Mouse (Mus musculus): ENCODE data around the gene 4933405L10Rik.

The 4933405L10Rik gene

DNA sequence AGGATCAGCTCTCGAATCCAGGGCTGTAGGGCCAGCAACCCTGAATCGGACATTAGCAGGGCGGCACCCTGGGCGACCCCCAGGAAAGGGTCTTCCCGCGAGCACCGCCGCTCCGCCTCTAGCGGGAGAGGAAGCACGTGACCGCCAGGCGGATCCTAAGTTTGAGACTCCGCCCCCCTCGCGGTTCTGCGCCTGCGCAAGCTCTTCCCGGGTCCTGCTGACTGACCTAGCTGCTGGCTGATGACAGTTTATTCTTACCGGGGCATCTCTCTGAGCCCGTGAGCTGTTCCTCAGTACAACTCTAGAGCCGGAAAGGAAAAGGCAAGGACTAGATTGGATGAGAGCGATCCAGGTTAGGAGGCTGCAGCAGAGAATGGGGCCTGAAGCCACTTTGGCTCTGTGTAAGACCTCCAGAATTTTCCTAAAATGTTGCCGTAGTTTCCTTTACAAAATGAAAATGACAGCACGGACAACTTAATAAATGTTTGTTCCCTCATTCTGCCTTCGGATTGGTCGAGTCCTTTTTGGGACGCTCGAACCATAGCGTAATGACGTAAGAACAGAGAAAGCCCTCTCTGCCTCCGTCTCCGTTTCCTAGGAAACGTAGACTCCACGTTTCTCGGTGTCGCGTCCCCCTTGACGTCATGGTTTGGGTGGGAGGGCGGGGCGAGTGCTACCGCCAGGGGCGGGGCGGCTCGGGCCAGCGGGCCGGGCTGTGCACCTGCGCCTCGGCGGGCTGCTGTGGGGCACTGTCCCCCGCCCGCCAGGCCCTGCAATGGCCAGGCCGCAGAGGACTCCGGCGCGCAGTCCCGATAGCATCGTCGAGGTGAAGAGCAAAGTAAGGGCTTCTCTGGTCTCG, 6.3 kb upstream of the 4933405L10Rik start, which contains the start of the genes Acd and Pard6a:
Gene Acd, minus strand, starts transcription at position 137 of the 859 bp plus-strand sequence.
Gene Pard6a, plus strand, starts transcription at position 183 of the 859 bp plus-strand sequence.
- DNase-seq, result peak; percentile 95 to 97

DNA sequence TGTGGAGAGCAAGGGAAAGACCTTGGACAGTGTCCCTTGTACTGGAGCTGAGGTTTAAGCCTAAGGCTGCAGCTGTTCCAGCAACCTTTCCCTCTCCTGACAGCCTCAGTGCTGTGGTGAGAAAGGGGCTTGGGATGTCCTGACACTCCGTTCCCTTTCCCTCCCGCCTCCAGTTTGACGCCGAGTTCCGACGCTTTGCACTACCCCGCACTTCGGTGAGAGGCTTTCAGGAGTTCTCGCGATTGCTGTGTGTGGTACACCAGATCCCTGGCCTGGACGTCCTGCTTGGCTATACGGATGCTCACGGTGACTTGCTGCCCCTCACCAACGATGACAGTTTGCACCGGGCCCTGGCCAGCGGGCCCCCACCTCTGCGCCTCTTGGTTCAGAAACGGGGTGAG, 5.5 kb upstream of the 4933405L10Rik start:
- no peak for DNase-seq

DNA sequence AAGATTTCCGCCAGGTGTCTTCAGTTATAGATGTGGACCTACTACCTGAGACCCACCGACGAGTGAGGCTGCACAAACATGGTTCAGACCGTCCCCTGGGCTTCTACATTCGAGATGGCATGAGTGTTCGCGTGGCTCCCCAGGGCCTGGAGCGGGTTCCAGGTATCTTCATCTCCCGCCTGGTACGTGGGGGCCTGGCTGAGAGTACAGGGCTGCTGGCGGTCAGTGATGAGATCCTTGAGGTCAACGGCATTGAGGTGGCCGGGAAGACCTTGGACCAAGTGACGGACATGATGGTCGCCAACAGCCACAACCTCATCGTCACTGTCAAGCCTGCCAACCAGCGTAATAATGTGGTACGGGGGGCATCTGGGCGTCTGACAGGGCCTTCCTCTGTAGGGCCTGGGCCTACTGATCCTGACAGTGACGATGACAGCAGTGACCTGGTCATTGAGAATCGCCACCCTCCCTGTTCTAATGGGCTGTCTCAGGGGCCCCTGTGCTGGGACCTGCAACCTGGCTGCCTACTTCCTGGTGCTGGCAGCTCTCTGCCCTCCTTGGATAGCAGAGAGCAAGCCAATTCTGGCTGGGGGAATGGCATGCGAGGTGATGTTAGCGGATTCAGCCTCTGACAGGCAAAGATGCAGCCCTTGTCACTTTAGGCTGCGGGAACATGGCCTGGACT, 4.6 kb upstream of the 4933405L10Rik start:
- DNase-seq, result no peak

DNA sequence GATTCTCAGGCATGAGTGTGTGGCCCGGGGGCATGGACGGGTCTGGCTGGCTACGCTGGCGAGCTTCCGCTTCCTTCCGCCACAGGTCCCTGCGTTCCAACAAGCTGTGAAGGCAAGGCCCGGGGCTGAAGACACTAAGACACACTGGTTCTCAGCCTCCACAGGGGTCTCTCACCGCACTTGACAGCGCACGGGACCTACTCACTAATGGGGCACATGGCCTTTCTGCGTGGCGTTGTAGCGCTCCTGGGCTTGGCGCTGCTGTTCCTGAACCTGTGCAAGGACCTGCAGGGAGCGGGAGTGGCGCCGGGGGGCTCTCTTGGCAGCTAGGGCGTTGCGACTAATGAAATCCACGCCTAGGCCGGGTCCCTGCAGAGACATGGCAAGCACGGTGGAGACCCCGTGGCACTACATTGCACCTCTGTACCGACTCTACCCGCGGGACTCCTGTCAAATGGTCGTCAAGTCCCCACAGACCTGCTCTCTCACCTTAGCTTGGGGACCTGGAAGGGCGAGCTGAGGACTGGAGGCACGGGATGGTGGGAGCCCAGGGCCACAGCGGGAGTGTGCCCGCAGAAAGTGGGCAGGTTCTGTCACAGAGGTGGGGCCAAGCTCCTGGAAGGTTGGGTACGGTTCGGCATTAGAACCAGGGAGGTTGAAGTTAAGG, 3.2 kb upstream of the 4933405L10Rik start:
- no peak for DNase-seq

DNA sequence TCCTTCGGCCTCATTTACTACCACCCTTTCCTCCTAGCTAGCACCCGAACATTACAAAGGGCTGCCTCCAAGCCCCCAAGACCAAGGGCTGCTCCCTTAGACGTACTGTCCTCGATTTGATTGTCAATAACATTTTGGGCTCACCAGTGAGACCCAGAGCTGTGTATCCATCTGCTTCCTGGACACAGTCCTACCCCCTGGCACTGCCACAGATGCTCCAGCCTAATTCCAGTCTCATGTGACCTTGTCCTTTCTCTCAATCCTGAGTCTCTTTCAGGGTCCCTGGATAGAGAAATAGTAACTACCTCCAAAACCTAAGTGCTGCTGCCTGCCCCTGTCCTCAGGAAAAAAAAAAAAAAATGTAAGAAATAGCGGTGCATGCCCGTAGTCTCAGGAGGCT, 2.5 kb upstream of the 4933405L10Rik start:
- DNase-seq, result no peak

DNA sequence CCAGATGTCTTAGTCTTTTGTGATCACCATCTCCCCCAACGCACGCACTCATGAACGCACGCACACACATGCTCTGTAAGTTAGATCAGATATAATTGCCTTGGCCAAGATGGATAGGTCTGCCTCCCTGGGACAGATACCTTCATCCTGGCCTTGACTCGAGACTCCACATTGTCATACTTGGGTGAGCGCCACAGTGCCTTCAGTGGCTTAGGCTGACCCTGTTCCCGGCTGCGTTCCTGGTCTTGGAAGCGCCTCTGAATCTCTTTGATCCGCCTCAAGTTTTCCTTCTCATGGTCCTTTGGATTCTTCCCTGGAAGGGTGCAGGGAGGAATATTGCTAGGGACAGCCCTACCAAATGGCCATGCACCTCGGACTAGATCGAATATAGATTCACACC, 1.0 kb upstream of the 4933405L10Rik start:
- DNase-seq, result no peak

DNA sequence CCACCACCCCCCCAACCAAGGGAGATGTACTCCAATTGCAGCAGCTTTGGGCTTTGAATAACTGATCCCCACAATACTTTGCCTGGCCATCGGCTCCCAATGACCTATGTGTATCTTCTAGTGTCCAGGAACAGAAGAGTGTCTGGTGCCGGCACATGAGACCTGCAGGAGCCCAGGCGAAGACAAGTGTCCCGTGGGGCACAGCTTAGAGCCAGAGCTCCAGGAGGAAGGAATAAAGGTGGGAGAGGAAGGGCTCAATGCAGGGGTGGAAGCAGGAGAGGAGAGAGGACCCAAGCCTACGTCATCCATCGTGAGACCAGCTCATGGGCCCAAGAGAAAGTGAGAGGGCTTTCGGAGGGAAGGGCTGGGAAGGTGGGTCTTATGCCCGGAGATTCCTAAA, 1.2 kb downstream of the 4933405L10Rik start:
- DNase-seq, result no peak

DNA sequence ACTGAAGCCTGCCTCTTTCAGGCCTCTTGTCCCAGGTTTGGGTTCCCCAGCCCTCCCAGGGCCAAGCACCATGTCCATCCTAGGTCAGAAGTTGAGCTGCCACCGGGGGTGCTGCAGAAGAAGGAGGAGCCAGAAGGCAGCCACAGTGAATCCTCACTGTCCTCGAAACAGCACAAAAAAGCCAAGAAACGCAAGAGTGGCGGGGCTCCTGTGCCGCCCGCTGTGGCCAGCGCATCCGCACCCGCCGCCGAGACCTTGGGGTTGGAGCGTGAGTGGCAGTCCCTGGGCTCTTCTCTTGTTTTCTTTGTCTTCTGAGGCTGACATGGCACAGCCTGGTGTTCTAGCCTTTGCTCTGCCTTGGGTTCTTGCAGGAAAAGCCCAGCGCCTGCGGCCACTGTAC, 1.9 kb downstream of the 4933405L10Rik start:
- peak in 1 of 2 experiments; percentile 3 for DNase-seq

DNA sequence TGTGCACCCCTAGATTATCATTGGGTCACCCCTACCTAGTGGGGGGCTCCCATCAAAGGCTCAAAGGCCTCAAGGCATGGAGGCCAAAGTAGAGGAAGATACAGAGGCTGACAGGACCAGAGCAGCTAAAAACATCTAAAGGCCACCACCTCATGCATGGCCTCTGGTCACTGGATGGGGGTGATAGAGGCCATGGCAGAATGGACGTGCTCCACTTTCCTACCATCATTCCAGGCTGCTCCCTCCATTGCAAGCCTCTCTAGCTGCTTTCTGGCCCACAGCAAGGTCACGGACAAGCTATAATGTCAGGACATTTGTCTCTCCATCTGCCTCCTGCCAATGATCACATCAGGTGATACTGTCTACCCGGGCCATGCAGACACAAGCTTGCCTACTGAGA, 4.8 kb downstream of the 4933405L10Rik start:
- DNase-seq, result no peak

DNA sequence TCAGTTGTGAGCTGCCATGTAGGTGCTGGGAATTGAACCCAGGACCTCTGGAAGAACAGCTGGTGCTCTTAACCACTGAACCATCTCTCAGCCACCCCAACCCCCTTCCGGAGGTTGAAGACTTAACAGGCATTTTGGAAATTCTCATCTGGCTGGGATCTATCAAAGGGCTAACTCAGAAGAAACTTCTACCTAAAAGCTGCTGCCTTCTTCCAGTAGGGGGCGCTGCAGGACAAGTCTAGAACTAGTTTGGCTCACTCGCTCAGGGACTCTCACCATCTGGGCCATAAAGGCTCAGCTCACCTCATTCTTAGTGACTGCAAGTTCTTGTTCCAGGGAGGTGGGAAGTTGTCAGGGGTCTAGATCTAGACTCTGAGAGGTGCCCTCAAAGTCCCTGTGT, 6.7 kb downstream of the 4933405L10Rik start:
- DNase-seq, result peak; percentile 76 to 91

DNA sequence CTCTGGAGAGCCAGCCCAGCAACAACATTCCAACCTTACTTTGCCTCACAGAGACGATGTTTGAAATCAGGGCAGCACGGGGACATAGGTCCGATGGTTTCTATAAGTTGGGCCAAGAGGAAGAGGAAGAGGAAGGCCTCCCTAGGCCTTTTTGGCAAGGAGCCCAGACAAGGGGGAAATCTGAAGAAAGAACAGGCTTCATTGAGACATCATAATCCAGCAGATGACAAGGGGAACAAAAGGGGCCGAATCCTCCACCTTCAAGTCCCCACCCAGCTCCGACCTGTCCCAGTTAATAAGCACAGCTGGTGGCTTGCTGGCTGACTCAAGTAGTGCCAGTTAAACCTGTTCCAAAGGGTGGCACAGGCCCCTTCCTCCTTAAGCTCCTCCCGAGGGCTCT, 7.6 kb downstream of the 4933405L10Rik start:
- peak; percentile 36 to 38 for DNase-seq

DNA sequence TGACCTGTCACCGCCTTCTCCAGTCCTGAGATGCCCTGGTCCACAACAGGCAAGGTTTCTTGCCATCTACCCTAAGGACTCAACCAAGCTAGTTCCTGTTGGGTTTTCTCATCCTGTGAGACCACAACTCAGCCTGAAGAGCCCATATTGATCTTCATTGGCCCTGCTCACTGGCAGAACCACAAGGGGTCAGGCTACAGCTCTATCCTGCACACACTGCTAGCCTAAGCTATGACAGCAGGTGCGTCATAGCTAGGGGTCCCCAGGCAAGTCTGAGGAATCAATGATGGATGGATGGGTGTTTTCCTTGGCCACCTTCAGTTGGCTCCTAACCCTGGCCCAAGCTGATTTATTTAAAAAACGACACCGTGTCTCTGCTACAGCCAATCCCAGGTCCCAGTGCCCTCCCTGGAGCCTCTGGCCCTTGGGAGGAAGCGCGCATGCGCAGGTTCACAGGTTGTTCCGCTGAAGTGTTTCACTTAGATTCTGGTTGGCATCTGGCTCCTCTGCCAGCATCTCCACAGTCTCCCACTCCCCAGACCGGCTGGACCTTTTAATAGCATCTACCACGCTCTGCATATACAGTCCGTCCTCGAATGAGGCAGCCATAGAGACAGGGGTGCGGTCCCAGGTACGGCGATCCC, 9.0 kb downstream of the 4933405L10Rik start:
- DNase-seq, result no peak

DNA sequence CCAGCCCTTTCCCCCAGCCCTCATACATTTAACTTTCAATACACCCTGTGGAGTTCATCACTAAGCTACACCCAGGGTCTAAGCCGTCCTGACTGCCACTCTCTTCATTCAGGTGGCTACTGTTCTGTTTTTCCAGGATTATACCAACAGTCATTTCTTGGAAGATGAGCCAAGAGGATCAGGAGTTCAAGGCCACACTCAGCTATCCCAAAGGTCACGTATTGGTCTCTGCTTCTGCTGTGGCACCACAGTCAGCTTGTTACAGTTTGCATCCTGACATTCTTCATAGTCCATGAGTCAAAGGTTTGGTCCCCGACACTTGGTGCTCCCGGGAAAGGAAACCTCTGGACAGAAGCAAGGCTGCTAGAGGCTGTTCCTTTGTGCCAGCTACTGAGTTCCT, 12.2 kb downstream of the 4933405L10Rik start:
- no peak for DNase-seq

DNA sequence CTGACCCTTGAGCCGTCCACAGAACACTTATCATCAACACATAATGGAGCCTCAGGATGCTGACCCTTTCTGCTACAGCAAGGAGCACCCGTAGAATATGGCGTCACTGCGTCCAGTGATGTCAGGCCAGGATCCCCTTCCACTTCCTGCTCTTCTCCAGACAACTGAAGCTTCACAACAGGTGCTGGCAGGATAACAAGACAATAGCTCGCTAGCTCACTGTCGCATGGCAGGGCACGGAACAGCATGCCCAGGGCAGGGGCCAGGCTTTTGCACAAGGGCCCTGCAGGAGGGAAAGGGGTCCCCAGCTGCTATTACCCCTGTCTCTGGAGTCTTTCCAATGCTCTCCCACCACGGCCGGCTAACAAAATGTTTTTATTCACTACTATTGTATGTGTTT, 15.4 kb downstream of the 4933405L10Rik start:
- no peak for DNase-seq

DNA sequence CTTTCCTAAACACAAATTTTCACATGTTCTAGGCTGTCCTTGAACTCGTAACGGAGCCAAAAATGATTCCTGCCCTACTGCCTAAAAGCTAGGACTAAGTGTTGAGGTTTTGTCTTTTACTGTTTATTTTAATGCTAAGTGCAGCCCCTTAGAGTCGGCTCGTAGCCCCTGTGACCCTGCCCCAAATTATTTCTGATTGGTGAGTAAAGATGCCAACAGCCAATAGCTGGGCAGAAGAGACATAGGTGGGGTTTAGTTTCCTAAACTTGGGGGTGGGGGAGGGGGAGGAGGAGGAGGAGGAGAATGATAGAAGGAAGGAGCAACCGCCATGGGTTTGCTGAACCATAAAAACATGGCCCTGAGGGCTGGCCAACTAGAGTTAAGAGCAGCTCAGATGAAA, 18.3 kb downstream of the 4933405L10Rik start:
- no peak for DNase-seq

DNA sequence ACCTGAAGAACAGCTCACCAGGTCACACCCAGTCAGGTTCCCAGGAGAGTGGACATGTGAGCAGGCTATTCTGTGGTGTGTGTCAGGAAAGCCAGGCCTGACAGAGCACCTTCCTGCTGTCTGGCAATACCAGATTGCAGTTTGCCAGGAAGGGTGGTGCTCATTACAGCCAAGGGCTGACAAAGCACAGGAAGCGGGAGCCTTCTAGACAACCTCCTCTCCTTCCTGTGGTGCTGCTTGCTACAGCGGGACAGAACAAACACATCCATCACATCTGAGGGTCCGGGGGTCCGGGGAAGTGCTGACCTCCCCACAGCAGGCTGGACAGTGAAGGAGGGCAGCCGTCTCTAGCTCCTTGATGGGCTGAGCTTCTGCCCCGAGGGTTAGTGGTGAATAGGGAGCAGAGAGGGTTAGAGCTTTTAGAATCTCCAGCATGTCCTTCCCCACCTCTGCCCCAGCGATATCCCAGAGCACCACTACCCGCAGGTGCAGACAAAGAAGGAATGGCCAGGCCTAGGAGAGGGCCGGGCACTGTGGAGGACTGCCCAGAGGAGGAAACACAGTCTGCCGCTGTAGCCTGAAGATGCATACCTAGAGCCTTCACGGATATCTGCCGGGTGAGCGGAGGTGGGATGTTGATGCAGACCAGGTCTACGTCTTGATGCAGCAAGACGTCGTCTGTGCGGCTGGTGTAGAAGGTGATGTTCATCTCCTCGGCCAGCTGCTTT, 20.1 kb downstream of the 4933405L10Rik start:
- peak; percentile 67 to 83 for DNase-seq

DNA sequence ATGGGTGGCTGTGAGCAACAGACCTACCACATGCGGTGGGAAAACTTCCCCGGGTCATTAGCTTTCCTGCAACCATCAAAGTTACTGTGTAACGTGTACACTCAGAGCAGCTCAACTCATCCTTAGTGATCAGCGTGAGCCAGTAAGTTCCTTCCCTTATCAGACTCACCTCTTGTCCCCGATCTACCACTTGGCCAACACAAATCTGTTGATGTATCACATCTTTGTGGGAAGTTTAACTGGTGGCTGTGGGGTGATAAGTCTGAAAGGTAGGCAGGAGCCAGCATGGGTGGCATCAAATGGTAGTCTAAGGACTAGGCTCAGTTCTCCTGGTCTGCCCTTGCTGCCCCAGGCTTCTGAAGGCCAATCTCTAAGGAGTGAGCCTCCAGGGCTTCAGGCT, 24.7 kb downstream of the 4933405L10Rik start:
- DNase-seq, result no peak

DNA sequence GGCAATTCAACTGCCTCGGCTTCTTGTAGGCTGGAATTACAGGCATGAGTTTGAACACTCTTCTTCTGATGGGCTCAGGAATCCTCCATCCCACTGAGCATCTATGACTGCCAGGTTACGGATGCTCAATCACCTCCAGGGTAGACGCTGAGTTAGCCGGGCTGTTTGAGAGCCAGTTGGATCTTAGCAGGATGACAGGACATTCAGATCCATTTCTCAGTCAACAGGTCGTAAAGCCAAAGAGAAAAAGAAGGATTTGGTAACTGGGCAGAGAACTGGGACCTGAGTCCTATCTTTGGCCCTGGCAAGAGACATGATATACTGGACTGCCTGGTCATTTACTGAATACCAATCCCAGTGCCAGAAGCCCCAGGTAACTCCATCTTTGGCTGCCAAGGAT, 31.8 kb downstream of the 4933405L10Rik start:
- DNase-seq, result no peak

DNA sequence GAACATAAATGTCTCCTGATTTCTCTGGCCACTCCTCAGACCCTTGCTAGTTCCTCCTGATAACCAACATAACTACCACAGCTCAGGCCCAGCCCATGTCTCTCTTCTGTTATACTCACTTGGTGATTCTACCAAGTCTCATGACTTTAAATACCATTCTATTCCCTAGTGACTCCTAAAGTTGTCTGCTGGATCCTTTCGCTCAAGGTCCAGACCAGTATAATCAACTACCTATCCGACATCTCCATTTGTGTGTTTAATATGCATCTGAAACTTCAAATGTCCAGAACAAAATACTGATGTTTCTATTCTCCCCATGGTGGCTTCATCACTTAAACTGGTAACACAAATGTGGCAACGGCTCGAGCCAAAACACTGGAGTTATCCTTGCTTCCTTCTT, 35.8 kb downstream of the 4933405L10Rik start:
- no peak for DNase-seq

DNA sequence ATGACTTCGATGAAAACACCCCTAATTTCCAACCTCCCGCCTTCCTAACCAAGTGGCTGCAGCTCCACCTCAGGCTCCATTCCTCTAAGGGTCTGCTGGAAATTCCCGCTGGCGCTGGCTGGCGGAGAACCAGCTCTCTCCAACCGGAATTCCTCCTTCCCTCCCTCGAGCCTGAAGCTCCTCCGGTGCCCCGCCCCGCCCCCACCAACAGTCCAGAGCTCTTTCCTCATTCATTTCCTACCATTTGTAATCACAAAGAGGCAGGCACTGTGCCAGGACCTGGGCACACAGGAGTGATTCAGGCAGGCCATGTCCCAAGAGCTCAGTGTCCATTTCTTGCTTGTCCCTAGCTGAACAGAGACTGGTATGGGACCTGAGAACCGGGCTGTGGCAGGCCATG, 43.2 kb downstream of the 4933405L10Rik start:
- peak; percentile 90 to 91 for DNase-seq

DNA sequence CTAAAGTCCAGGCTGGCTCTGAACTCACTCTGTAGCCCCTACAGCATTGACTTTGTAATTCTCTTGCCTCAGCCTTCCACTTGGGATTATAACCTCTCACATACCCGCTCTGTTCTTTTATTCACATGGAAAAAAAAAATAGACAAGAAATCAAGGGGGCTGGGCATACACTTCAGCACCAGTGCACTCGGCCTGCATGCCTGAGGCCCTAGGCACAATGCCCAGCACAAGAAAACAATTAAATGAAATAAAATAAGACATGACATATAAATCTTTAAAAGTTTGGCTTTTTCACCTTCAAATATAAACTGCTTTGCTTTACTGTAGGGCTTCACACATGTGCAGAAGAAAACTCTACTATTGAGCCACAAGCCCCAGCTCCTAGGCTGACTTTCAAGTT, 46.5 kb downstream of the 4933405L10Rik start:
- no peak for DNase-seq

DNA sequence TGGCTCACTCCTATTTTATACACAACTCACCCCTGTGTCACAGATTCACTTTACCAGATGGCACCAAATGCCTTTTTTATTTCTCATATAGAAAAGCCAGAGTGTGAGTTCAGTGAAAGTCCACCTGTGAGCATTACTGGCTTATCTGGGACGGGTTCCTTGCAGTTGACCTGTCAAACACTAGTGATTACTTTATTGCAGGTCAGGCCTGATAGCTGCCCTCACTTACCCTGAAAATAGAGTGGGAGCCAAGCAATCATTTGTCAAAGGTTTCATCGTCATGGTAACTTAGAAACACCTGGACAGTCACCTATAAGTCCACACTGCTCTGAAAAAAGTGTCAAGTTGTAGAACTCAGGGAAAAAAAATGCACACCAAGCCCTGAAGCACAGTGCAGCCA, 47.2 kb downstream of the 4933405L10Rik start:
- no peak for DNase-seq
